Comparison of ENCODE assay signal across 10 mouse cellular contexts in genomic region chr8:122610209-122610608, GRCm38 (mm10). TPM values are rescaled to one million over a fixed set of nuclear protein-coding genes. Genes with fewer than 3 reads are reported as not detected.
DNase-seq lines count a peak whose midpoint lies in the region; ATAC-seq lines count a peak whose summit lies in the region.
"Had no signal": no experiment of that assay in that cellular context is flagged by ENCODE, and none has a peak within 500 bp of the region (broad histone marks: within the 10 kb centered on the region; RNA-seq: fewer than 3 reads in every experiment).

No protein-coding gene starts in this region.

- no peaks in the 10 kb centered on the region for H3K9me3 ChIP-seq in kidney, embryonic 14.5 days (ENCODE audit: control insufficient read depth, low read length)
- no peaks in the 10 kb centered on the region for H3K9me3 ChIP-seq in embryonic facial prominence, embryonic 14.5 days (ENCODE audit: control insufficient read depth, low read length)
- no peaks in the 10 kb centered on the region for H3K9me3 ChIP-seq in hindbrain, embryonic 16.5 days (ENCODE audit: control insufficient read depth, low read length)
- no peaks in the 10 kb centered on the region for H3K9me3 ChIP-seq in midbrain, embryonic 13.5 days

- H3K4me3 ChIP-seq in kidney, embryonic 14.5 days (ENCODE audit: low read length), result peak overlapping the region; percentile 71; the same call in 1 of the 2 replicates
- H3K4me3 ChIP-seq in embryonic facial prominence, embryonic 14.5 days (ENCODE audit: low read depth, low read length), result no peak overlapping the region
- H3K4me3 ChIP-seq in hindbrain, embryonic 16.5 days (ENCODE audit: low read length), result peak overlapping the region; percentile 80; the same call in 1 of the 2 replicates
- 0 out of 2 replicates have a peak overlapping the region, but pooled peaks have one; percentile 61 for H3K4me3 ChIP-seq in midbrain, embryonic 13.5 days (replicated peaks)

- no peaks in the 10 kb centered on the region for H3K36me3 ChIP-seq in kidney, embryonic 14.5 days (ENCODE audit: control insufficient read depth, insufficient read depth, low read length)
- no peaks in the 10 kb centered on the region for H3K36me3 ChIP-seq in embryonic facial prominence, embryonic 14.5 days (ENCODE audit: control insufficient read depth, insufficient read depth, low read length)
- no peaks in the 10 kb centered on the region for H3K36me3 ChIP-seq in hindbrain, embryonic 16.5 days (ENCODE audit: control insufficient read depth, insufficient read depth, low read length)
- H3K36me3 ChIP-seq in midbrain, embryonic 13.5 days, result 0 out of 2 replicates have a peak, but pooled peaks cover 5% of the 10 kb centered on the region

- DNase-seq in kidney, postnatal 25 days, result no peak
- DNase-seq in embryonic facial prominence, embryonic 14.5 days (ENCODE audit: low spot score), result no peak
- DNase-seq in left cerebral cortex, postnatal 25 days (ENCODE audit: low spot score in 2 of 2), result no peak
- no peak for DNase-seq in ovary, adult 18-20 months (ENCODE audit: low spot score)
- DNase-seq in urinary bladder, postnatal 10 days (ENCODE audit: low spot score), result no peak
- DNase-seq: adrenal gland, adult 8-10 months had no signal

- intact Hi-C loops in left cerebral cortex, postnatal 25 days (cut with DNase I), result loop anchor here (10.0 kb wide), 1 partner anchor 455 kb away; the partner anchor contains the start of gene Spg7

- H3K27ac ChIP-seq in kidney, embryonic 14.5 days (ENCODE audit: low read depth, low read length), result no peak overlapping the region
- H3K27ac ChIP-seq in embryonic facial prominence, embryonic 14.5 days (replicated peaks; ENCODE audit: low read depth, low read length), result no peak overlapping the region
- H3K27ac ChIP-seq in hindbrain, embryonic 16.5 days (ENCODE audit: low read depth, low read length), result 0 out of 2 replicates have a peak overlapping the region, but pooled peaks have one; percentile 3
- H3K27ac ChIP-seq in midbrain, embryonic 13.5 days, result no peak overlapping the region
- H3K27ac ChIP-seq: liver, embryonic 14.5 days had no signal

- H3K4me1 ChIP-seq in kidney, embryonic 14.5 days (ENCODE audit: control insufficient read depth, insufficient read depth, low read length), result peaks cover 8% of the 10 kb centered on the region
- H3K4me1 ChIP-seq in embryonic facial prominence, embryonic 14.5 days (ENCODE audit: control insufficient read depth, insufficient read depth, low read length), result peaks cover 11% of the 10 kb centered on the region
- H3K4me1 ChIP-seq in hindbrain, embryonic 16.5 days (ENCODE audit: control insufficient read depth, insufficient read depth, low read depth, low read length), result peaks cover 16% of the 10 kb centered on the region
- peaks cover 21% of the 10 kb centered on the region for H3K4me1 ChIP-seq in midbrain, embryonic 13.5 days (replicated peaks)

- no peak for ATAC-seq in kidney, embryonic 14.5 days (ENCODE audit: low FRiP score, low TSS enrichment)
- ATAC-seq in embryonic facial prominence, embryonic 14.5 days (ENCODE audit: low read depth), result no peak
- no peak for ATAC-seq in hindbrain, embryonic 16.5 days
- no peak for ATAC-seq in midbrain, embryonic 13.5 days

- H3K9ac ChIP-seq in kidney, embryonic 14.5 days (ENCODE audit: low read depth, low read length), result no peak overlapping the region
- H3K9ac ChIP-seq in embryonic facial prominence, embryonic 14.5 days (ENCODE audit: low read depth, low read length), result peak overlapping the region; percentile 74
- 0 out of 2 replicates have a peak overlapping the region, but pooled peaks have one; percentile 22 for H3K9ac ChIP-seq in hindbrain, embryonic 16.5 days (ENCODE audit: low read depth, low read length)
- no peak overlapping the region for H3K9ac ChIP-seq in midbrain, embryonic 13.5 days (replicated peaks)

- H3K27me3 ChIP-seq in kidney, embryonic 14.5 days (ENCODE audit: control insufficient read depth, insufficient read depth, low read length), result no peaks in the 10 kb centered on the region
- H3K27me3 ChIP-seq in embryonic facial prominence, embryonic 14.5 days (replicated peaks; ENCODE audit: control insufficient read depth, insufficient read depth, low read length), result no peaks in the 10 kb centered on the region
- H3K27me3 ChIP-seq in hindbrain, embryonic 16.5 days (replicated peaks; ENCODE audit: control insufficient read depth, insufficient read depth, low read length), result no peaks in the 10 kb centered on the region
- H3K27me3 ChIP-seq in midbrain, embryonic 13.5 days, result no peaks in the 10 kb centered on the region

- peak overlapping the region; percentile 80 for H3K4me2 ChIP-seq in kidney, embryonic 14.5 days (replicated peaks; ENCODE audit: low read depth, low read length)
- H3K4me2 ChIP-seq in embryonic facial prominence, embryonic 14.5 days (ENCODE audit: low read depth, low read length), result peak overlapping the region; percentile 91
- peak overlapping the region; percentile 79 for H3K4me2 ChIP-seq in hindbrain, embryonic 16.5 days (ENCODE audit: low read length)
- H3K4me2 ChIP-seq in midbrain, embryonic 13.5 days (replicated peaks), result peak overlapping the region; percentile 93

- 48% methylated on average over 4 of the region's 4 CpGs for WGBS in kidney, embryonic 14.5 days
- 56% methylated on average over 4 of the region's 4 CpGs for WGBS in embryonic facial prominence, embryonic 14.5 days
- WGBS in hindbrain, embryonic 16.5 days, result 58% methylated on average over 4 of the region's 4 CpGs
- WGBS in midbrain, embryonic 13.5 days, result 57% methylated on average over 4 of the region's 4 CpGs

RNA-seq across cellular contexts. Expression of gene Galns, which starts 1.1 kb away (rescaled TPM):
- 10.6 and 14.7 TPM in 2 replicates for polyA plus RNA-seq in kidney, embryonic 14.5 days (2014; fragmentation: Nextera tagmentation; extraction: Ambion mirVana)
- polyA plus RNA-seq in embryonic facial prominence, embryonic 14.5 days (2014; fragmentation: Nextera tagmentation; extraction: Ambion mirVana), result 13.1 TPM in 2 replicates
- 8.7 TPM in 2 replicates for polyA plus RNA-seq in hindbrain, embryonic 16.5 days (2015; fragmentation: Nextera tagmentation; extraction: Ambion mirVana)
- 3.9 and 4.7 TPM in 2 replicates for polyA plus RNA-seq in midbrain, embryonic 13.5 days (2015; fragmentation: Nextera tagmentation; extraction: Ambion mirVana)
- 1 to 10 TPM; 7.4 to 9.1 TPM for total RNA-seq in left cerebral cortex, postnatal 25 days (2021)

RNA-seq across cellular contexts. Expression of gene Trappc2l, which starts 1.2 kb away (rescaled TPM):
- polyA plus RNA-seq in kidney, embryonic 14.5 days (2014; fragmentation: Nextera tagmentation; extraction: Ambion mirVana), result 59.8 and 74.9 TPM in 2 replicates
- polyA plus RNA-seq in embryonic facial prominence, embryonic 14.5 days (2014; fragmentation: Nextera tagmentation; extraction: Ambion mirVana), result 66.7 and 74.5 TPM in 2 replicates
- polyA plus RNA-seq in hindbrain, embryonic 16.5 days (2015; fragmentation: Nextera tagmentation; extraction: Ambion mirVana), result 109 and 110 TPM in 2 replicates
- 98.5 and 102 TPM in 2 replicates for polyA plus RNA-seq in midbrain, embryonic 13.5 days (2015; fragmentation: Nextera tagmentation; extraction: Ambion mirVana)
- total RNA-seq in left cerebral cortex, postnatal 25 days (2021), result 10 to 100 TPM; 81.3 to 87.8 TPM

RNA-seq across cellular contexts. Expression of gene Pabpn1l, which starts 12.3 kb away (rescaled TPM):
- not detected in 2 replicates for polyA plus RNA-seq in kidney, embryonic 14.5 days (2014; fragmentation: Nextera tagmentation; extraction: Ambion mirVana)
- 0.35 TPM in 1 of 2 replicates, not detected in the other for polyA plus RNA-seq in embryonic facial prominence, embryonic 14.5 days (2014; fragmentation: Nextera tagmentation; extraction: Ambion mirVana)
- polyA plus RNA-seq in hindbrain, embryonic 16.5 days (2015; fragmentation: Nextera tagmentation; extraction: Ambion mirVana), result not detected in 2 replicates
- polyA plus RNA-seq in midbrain, embryonic 13.5 days (2015; fragmentation: Nextera tagmentation; extraction: Ambion mirVana), result not detected in 2 replicates
- not detected for total RNA-seq in left cerebral cortex, postnatal 25 days (2021)
- total RNA-seq: adrenal gland, adult 8-10 months had no signal
- polyA plus RNA-seq: liver, embryonic 14.5 days had no signal

RNA-seq across cellular contexts. Expression of gene Aprt, which starts 33.5 kb away (rescaled TPM):
- polyA plus RNA-seq in kidney, embryonic 14.5 days (2014; fragmentation: Nextera tagmentation; extraction: Ambion mirVana), result 370 and 400 TPM in 2 replicates
- 291 and 314 TPM in 2 replicates for polyA plus RNA-seq in embryonic facial prominence, embryonic 14.5 days (2014; fragmentation: Nextera tagmentation; extraction: Ambion mirVana)
- 202 and 203 TPM in 2 replicates for polyA plus RNA-seq in hindbrain, embryonic 16.5 days (2015; fragmentation: Nextera tagmentation; extraction: Ambion mirVana)
- polyA plus RNA-seq in midbrain, embryonic 13.5 days (2015; fragmentation: Nextera tagmentation; extraction: Ambion mirVana), result 136 and 152 TPM in 2 replicates
- total RNA-seq in left cerebral cortex, postnatal 25 days (2021), result 10 to 100 TPM; 56.6 to 60.4 TPM

RNA-seq across cellular contexts. Expression of gene Cdt1, which starts 42.4 kb away (rescaled TPM):
- 42.7 and 48.5 TPM in 2 replicates for polyA plus RNA-seq in kidney, embryonic 14.5 days (2014; fragmentation: Nextera tagmentation; extraction: Ambion mirVana)
- 32.9 and 33.7 TPM in 2 replicates for polyA plus RNA-seq in embryonic facial prominence, embryonic 14.5 days (2014; fragmentation: Nextera tagmentation; extraction: Ambion mirVana)
- polyA plus RNA-seq in hindbrain, embryonic 16.5 days (2015; fragmentation: Nextera tagmentation; extraction: Ambion mirVana), result 8.0 and 11.4 TPM in 2 replicates
- 13.8 and 14.1 TPM in 2 replicates for polyA plus RNA-seq in midbrain, embryonic 13.5 days (2015; fragmentation: Nextera tagmentation; extraction: Ambion mirVana)
- 1 to 10 TPM; 1.7 to 3.1 TPM for total RNA-seq in left cerebral cortex, postnatal 25 days (2021)

Comparison
In these comparisons a context has a peak if more than half of its experiments do, and no peak if none do; other contexts are left out.
1. H3K9ac ChIP-seq: peak in embryonic facial prominence, embryonic 14.5 days (single experiment) and hindbrain, embryonic 16.5 days (single experiment); none in kidney, embryonic 14.5 days (single experiment) and midbrain, embryonic 13.5 days (single experiment).
2. Peak in every context shown above with its lines, with median percentiles within 50 percentile points of each other: H3K4me2 ChIP-seq.